Mouse (Mus musculus) left cerebral cortex, adult 8-10 months (tissue): ENCODE measurements around the gene Lipo4. TPM values are rescaled to one million over a fixed set of nuclear protein-coding genes. Genes with fewer than 3 reads are reported as not detected.
"Not testable (repeated sequence)": the region's sequence is repeated elsewhere in the genome, so short reads cannot be mapped to it uniquely, and the experiment has no call there.

ENCODE experiments used
- DNase-seq, 2 experiments: peaks; one replicate each; pipeline ENCODE4 v3.0.0; 2022; ENCODE audit warnings: low spot score in 2 of 2
- total RNA-seq, 4 experiments: library from RNA; stranded (reverse); gene quantifications; 2 replicates each; pipeline ENCODE4 v1.2.4; 2022

Gene Lipo4
- total RNA-seq = under 1 TPM in 2 of 4 experiments, not detected in 2; 0.14 to 0.30 TPM

DNA sequence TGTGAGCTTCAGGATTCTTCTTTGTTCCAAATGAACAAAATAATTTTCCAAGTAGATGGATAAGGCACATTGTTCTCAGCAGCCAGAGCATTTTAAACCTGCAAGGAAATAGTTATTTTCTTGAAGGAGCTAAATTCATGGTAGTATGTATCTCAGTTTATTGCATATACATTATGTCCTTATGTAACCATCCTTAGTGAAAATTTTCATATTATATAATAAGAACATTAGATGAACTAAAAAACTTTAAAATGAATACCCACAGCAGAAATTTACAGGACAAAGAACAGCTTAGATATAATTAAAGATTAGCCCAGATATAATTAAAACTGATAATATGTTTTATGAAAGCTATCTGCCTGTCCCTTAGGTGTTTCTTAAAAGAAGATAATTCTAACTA, at the start of gene Lipo4:
TSS of gene Lipo4 (minus strand) at position 101 of the 400 bp plus-strand sequence.
- no peak for DNase-seq

DNA sequence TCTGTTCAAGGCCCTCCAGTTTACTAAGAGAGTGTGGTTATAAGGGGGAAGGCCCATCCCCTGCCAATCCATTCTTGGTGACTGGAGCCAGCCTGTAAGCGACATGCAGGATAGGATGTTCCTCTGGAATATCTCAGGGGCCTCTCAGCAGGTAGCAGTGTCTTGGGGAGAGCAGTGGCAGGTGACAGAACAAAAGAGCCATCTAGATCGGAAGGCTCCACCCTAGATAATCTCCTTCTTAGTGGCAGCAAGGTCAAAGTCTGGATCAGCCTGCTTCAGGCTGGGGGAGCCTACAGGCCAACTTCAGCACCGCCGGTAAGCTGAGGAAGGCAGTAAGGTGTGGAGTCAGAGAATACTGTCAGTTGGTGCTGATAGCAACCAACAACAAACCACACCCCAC, 61.2 kb downstream of the Lipo4 start:
- DNase-seq = not testable (repeated sequence)

DNA sequence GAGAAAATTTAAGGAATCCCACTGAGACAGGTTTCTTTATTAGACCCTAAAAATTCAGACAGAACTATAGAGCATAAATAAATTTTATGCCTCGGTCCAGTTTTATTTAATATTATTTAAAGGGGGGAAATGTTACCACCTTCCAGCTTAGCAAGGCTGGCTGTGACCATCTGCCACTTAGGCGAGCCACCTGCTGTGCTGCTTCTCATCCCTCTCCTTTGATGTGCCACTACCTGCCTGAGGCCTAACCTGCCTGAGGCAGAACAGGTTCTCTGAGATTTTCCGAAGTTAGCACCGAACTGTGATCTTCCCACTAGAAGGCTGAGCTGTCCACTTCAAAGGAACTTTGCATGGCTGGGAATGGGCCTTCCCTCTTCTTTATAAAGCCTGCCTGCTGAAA, 63.9 kb downstream of the Lipo4 start:
- no peak for DNase-seq

Other genes starting within 250 kb of the Lipo4 start
- 1 to 10 TPM; 1.1 to 2.1 (median 1.6) TPM for gene Rnls, start 125.5 kb downstream of the Lipo4 start, total RNA-seq
- gene Gm8978, start 107.5 kb upstream of the Lipo4 start, total RNA-seq = not detected
- gene Lipo2, start 233.6 kb upstream of the Lipo4 start, total RNA-seq = under 1 TPM in 3 of 4 experiments, not detected in 1; 0.35 to 0.46 (median 0.44) TPM
- gene Lipo3, start 244.2 kb upstream of the Lipo4 start, total RNA-seq = 1 to 10 TPM; 5.3 to 6.7 (median 5.8) TPM